Mouse (Mus musculus) forebrain, embryonic 16.5 days (tissue): Measurements from ENCODE around the gene Pcsk5. TPM values are rescaled to one million over a fixed set of nuclear protein-coding genes. Genes with fewer than 3 reads are reported as not detected.

Source experiments
- ATAC-seq: fragments of 200-750 bp; cut with Nextera tagmentation; 2 replicates; pipeline ENCODE4 v1.8.0; 2017; ENCODE audit warnings: mild to moderate bottlenecking, moderate library complexity
- H3K27ac ChIP-seq: fragments of 300-500 bp; sonication (generic); 2 replicates; pipeline ENCODE4 v1.5.1; 2014; ENCODE audit warnings: low read length, control low read depth
- H3K27me3 ChIP-seq: fragments of 300-500 bp; sonication (generic); replicated peaks from 2 replicates; pipeline ENCODE4 v1.6.1; 2014; ENCODE audit warnings: low read length; ENCODE audit not compliant: control insufficient read depth, insufficient read depth
- H3K36me3 ChIP-seq: fragments of 300-500 bp; sonication (generic); 2 replicates; pipeline ENCODE4 v1.6.1; 2014; ENCODE audit not compliant: control insufficient read depth, insufficient read depth
- H3K4me1 ChIP-seq: fragments of 300-500 bp; sonication (generic); replicated peaks from 2 replicates; pipeline ENCODE4 v1.6.1; 2014; ENCODE audit warnings: low read length; ENCODE audit not compliant: control insufficient read depth, insufficient read depth
- H3K4me2 ChIP-seq: fragments of 300-500 bp; sonication (generic); 2 replicates; pipeline ENCODE4 v1.6.1; 2014; ENCODE audit warnings: mild to moderate bottlenecking, low read length, control low read depth
- H3K4me3 ChIP-seq: fragments of 300-500 bp; sonication (generic); replicated peaks from 2 replicates; pipeline ENCODE4 v1.5.1; 2014; ENCODE audit warnings: mild to moderate bottlenecking, low read length, control low read depth
- H3K9ac ChIP-seq: fragments of 300-500 bp; sonication (generic); replicated peaks from 2 replicates; pipeline ENCODE4 v1.6.1; 2014; ENCODE audit warnings: low read depth, low read length, control low read depth
- H3K9me3 ChIP-seq: fragments of 300-500 bp; sonication (generic); 2 replicates; pipeline ENCODE4 v1.6.1; 2016; ENCODE audit warnings: low read length; ENCODE audit not compliant: control insufficient read depth
- WGBS: fragments of 180-500 bp; shearing (Covaris S2); extraction: QIAGEN DNeasy Blood & Tissue Kit; methylation state at CpG from one replicate; pipeline ENCODE4 v1.1.7; 2014; 5-methylcytosine and 5-hydroxymethylcytosine counted together
- polyA plus RNA-seq: library from polyadenylated mRNA; unstranded; fragments of >200 nt; fragmentation: Nextera tagmentation; extraction: Ambion mirVana; gene quantifications from 2 replicates; pipeline ENCODE4 v1.2.1, GENCODE M21; 2015

Gene Pcsk5
- polyA plus RNA-seq, 1 experiment from 2014 or later, result 7.9 TPM

DNA sequence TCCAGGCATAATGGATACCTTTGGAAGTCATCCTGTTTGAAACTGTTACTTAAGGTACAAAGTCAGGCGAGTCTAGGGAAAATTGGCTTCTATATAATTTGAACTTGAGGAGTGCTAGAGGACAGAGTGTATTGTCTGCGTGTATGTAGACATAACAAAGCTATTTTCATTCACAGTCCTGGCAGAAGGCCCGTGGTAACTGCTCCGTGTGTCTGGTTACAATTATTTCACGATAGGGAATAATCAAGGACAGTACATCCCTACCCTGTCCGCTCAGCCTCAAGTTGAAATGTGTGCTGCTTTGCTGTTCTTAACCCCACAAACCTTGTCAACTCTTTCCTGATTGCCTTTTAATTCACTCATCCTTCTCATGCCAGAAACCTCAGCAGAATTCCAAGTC lies 201.4 kb downstream of the Pcsk5 start:
- Histone ChIP-seq H3K27ac (no peak overlapping the region), H3K27me3 (no peaks in the 10 kb centered on the region), H3K9me3 (no peaks in the 10 kb centered on the region), H3K4me2 (no peak overlapping the region), H3K4me3 (no peak overlapping the region), H3K9ac (no peak overlapping the region), H3K4me1 (no peaks in the 10 kb centered on the region), H3K36me3 (no peaks in the 10 kb centered on the region)
- WGBS, result 74% methylated on average over 6 of the region's 6 CpGs
- ATAC-seq, result no peak

DNA sequence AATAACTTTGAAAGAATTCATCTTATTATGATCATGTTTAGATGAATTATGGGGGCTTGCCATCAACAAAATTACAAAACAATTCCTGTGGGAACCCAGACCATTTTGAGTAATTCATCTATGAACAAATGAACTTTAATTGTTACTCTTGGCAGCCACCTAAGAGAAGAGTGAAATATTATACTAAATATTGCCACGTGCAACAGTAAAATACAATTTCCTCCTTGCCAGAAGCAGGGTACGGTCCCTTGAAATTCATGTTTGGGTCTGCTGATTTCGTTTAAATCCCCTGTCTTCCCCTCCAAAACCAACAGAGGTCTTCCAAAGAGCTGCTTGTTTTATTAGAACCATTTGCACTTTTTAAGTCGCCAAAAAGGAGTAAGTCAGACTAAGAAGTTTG lies 221.8 kb downstream of the Pcsk5 start:
- Histone ChIP-seq H3K9ac (no peak overlapping the region), H3K4me3 (no peak overlapping the region), H3K27ac (no peak overlapping the region), H3K4me1 (no peaks in the 10 kb centered on the region), H3K9me3 (no peaks in the 10 kb centered on the region), H3K4me2 (no peak overlapping the region), H3K36me3 (no peaks in the 10 kb centered on the region), H3K27me3 (no peaks in the 10 kb centered on the region)
- no peak for ATAC-seq
- WGBS, result 87% methylated on average over 4 of the region's 4 CpGs

DNA sequence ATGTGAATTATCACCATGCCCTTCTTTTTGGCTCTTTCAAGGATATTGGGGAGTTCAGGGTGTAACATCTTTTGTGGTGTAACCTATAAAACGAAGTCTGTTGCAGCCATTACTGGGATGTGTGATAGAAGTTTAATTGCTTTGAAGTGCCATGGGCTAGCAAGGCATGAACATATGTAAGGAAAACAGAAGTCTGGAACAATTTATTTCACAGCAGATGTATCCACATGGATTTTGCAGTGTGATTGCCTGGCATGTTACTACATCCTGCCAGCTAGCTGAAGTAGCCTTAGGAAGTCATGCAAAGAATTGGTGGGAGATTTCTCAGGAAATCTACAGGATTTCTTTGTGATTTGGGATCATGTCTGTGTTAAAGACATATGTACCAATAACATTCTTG lies 230.9 kb downstream of the Pcsk5 start:
- H3K9ac ChIP-seq, result no peak overlapping the region
- WGBS, result 44% methylated on average over 1 of the region's 1 CpGs
- H3K4me2 ChIP-seq, result no peak overlapping the region
- H3K36me3 ChIP-seq, result no peaks in the 10 kb centered on the region
- H3K27ac ChIP-seq, result no peak overlapping the region
- H3K4me3 ChIP-seq, result no peak overlapping the region
- no peaks in the 10 kb centered on the region for H3K27me3 ChIP-seq
- no peaks in the 10 kb centered on the region for H3K9me3 ChIP-seq
- ATAC-seq, result 0 out of 2 replicates have a peak, but pooled peaks have one; percentile 49
- H3K4me1 ChIP-seq, result no peaks in the 10 kb centered on the region

DNA sequence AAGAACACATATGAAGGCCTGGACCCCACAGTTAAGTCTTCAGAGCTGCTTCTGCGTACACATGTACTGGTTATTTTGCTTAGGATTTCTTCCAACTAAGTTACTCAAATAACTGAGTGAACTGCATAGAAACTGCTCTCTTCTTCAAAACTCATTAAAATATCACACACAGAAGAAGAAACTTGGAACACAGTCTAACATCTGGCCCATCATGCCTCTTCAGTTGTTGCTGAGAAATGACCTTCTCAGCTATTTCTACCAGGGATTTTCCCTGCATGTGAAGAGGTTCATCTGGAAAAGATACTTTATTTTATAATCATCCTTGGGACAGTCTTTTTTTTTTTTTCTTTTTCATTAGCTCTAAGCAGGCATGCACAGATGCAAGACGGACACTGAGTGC lies 231.3 kb downstream of the Pcsk5 start:
- no peak overlapping the region for H3K9ac ChIP-seq
- no peak overlapping the region for H3K4me3 ChIP-seq
- H3K4me2 ChIP-seq, result no peak overlapping the region
- no peak overlapping the region for H3K27ac ChIP-seq
- no peaks in the 10 kb centered on the region for H3K36me3 ChIP-seq
- H3K27me3 ChIP-seq, result no peaks in the 10 kb centered on the region
- no peaks in the 10 kb centered on the region for H3K9me3 ChIP-seq
- ATAC-seq, result no peak
- no peaks in the 10 kb centered on the region for H3K4me1 ChIP-seq
- whole genome bisulfite sequencing, result 72% methylated on average over 2 of the region's 2 CpGs

DNA sequence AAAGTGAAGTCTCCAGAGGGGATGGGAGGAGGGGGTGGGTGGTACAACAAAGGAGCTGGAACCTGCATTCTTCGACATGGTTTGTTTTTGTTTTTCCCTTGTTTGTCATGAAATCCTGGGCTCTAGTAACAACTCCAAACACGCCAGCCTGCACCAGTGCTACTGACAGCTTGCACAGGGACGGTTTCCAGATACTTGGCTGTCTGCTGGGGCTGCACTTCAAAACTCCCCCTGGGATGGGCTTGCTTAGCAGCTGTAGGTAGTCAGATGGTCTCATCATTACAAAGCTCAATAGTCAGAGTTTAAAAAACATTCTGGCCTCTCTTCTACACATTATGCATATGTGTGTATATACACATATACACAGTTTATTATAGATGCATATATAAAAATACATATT lies 234.1 kb downstream of the Pcsk5 start:
- peak; percentile 85 for ATAC-seq
- WGBS, result 58% methylated on average over 3 of the region's 3 CpGs
- Histone ChIP-seq H3K9ac (no peak overlapping the region), H3K4me2 (no peak overlapping the region), H3K9me3 (no peaks in the 10 kb centered on the region), H3K4me1 (peaks cover 3% of the 10 kb centered on the region; the same call in 1 of the 2 replicates), H3K27ac (no peak overlapping the region), H3K4me3 (no peak overlapping the region), H3K27me3 (no peaks in the 10 kb centered on the region), H3K36me3 (no peaks in the 10 kb centered on the region)

DNA sequence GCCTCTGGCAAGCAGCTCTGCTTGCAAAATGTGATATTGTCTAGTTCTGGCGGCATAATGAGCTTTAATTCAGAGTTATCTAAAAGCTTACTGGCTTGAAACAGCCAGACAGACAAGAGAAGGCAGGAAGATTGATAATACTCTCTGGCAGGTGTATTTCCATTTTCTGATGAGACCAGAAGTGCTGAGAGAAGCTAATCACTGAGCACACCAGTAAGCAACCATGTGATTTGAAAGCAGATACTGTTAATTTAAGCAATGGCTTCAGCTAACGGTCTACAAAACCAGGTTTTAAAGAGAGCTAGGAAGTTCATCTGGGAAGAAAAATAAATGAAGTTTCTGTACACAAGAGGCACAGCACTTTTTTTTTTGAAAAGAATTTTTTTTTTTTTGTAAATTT lies 237.1 kb downstream of the Pcsk5 start:
- ATAC-seq, result peak; percentile 47

DNA sequence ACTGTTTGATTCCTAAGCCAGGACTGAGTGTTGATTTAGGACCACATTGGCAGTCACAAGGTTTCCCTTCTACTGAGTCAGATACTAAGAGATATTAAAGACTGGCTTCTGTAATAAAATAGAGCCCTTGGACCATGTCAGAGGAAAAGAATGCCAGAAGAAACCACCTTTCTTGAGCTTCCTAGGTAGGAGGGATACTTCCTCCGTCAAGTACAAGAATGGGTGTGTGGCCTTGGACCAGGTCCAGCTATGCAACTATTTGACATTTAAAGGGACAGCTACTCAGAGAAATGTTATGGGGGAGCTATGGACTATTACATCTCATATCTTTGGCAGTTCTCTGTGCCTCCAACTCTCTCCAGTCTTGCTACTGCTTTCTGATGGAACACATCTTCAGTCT lies 244.6 kb downstream of the Pcsk5 start:
- H3K27ac ChIP-seq, result no peak overlapping the region
- no peak overlapping the region for H3K9ac ChIP-seq
- H3K4me1 ChIP-seq, result peaks cover 3% of the 10 kb centered on the region; the same call in 1 of the 2 replicates
- WGBS, result 13% methylated on average over 1 of the region's 1 CpGs
- H3K36me3 ChIP-seq, result no peaks in the 10 kb centered on the region
- no peaks in the 10 kb centered on the region for H3K9me3 ChIP-seq
- H3K4me3 ChIP-seq, result no peak overlapping the region
- H3K4me2 ChIP-seq, result no peak overlapping the region
- no peak for ATAC-seq
- no peaks in the 10 kb centered on the region for H3K27me3 ChIP-seq

More for the DNA sequence above, 237.1 kb downstream of the Pcsk5 start:
- Histone ChIP-seq H3K36me3 (no peaks in the 10 kb centered on the region), H3K9ac (no peak overlapping the region), H3K27me3 (no peaks in the 10 kb centered on the region), H3K27ac (no peak overlapping the region), H3K4me2 (no peak overlapping the region), H3K4me3 (no peak overlapping the region), H3K4me1 (peaks cover 3% of the 10 kb centered on the region; the same call in 1 of the 2 replicates), H3K9me3 (no peaks in the 10 kb centered on the region)
- WGBS, result 42% methylated on average over 2 of the region's 2 CpGs

DNA sequence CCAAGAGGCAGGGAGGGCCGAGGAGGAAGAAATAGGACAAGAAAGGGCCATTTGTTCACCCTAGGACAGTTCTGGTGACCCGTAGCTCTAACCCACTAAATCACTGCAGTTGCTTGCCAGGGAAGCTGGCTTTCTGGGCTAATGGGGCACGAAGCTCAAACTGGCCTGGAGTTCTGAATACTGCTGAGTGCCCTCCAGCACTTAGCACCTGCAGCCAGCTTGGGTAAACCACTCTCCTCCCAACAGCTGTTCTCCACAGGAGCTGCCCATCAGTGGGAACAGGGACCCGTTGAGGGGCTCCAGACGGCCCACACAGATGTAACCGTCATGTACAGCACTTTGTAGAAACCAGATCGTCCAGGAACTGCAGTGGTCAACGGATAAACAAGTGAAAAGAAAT lies 246.1 kb downstream of the Pcsk5 start:
- H3K9me3 ChIP-seq, result no peaks in the 10 kb centered on the region
- ATAC-seq, result peak; percentile 87
- H3K27ac ChIP-seq, result no peak overlapping the region
- no peaks in the 10 kb centered on the region for H3K36me3 ChIP-seq
- no peaks in the 10 kb centered on the region for H3K27me3 ChIP-seq
- H3K9ac ChIP-seq, result no peak overlapping the region
- peaks cover 3% of the 10 kb centered on the region; the same call in 1 of the 2 replicates for H3K4me1 ChIP-seq
- no peak overlapping the region for H3K4me3 ChIP-seq
- H3K4me2 ChIP-seq, result no peak overlapping the region
- WGBS, result 45% methylated on average over 8 of the region's 8 CpGs

DNA sequence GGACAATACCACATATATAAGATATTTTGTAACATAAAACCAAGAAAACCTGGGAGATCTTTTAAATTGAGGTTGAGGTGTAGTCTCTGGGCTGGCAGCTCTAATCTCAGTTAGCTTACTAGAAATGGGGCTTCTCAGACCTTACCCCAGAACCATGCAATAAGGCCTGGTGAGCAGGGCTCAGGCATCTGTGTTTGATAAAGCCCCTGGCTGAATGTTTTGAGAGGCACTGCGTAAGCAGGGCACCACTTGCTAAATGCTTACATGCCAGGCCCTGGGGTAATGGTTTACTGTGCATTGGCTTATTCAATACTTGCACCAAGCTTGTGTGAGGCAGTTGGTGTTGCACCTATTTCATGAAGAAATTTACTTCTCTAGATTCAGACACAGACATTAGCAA lies 247.1 kb downstream of the Pcsk5 start:
- Histone ChIP-seq H3K4me2 (no peak overlapping the region), H3K4me1 (peaks cover 3% of the 10 kb centered on the region; the same call in 1 of the 2 replicates), H3K9me3 (no peaks in the 10 kb centered on the region), H3K36me3 (no peaks in the 10 kb centered on the region), H3K9ac (no peak overlapping the region), H3K27me3 (no peaks in the 10 kb centered on the region), H3K4me3 (no peak overlapping the region), H3K27ac (no peak overlapping the region)
- no peak for ATAC-seq
- WGBS, result 58% methylated on average over 1 of the region's 1 CpGs

DNA sequence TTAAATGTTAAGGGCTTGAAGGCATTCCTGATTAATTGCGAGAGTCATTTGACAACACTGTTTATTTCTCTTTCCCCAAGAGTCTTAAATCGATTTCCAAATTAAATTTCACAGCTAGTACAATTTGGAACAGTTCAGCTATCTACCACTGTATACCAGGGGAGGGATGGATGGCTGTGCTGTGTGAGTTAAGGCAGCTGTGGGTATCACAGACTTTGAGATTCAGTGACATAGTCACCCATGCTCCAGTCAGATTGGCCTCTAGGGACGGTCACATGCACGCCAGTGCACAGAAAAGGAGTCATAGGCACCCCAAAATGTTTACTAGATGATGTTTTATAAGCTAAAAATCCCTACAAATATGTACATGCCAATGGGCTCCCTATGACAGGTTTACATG lies 260.0 kb downstream of the Pcsk5 start:
- Histone ChIP-seq H3K27me3 (no peaks in the 10 kb centered on the region), H3K9me3 (no peaks in the 10 kb centered on the region), H3K9ac (no peak overlapping the region), H3K4me3 (no peak overlapping the region), H3K4me2 (no peak overlapping the region), H3K27ac (no peak overlapping the region), H3K36me3 (no peaks in the 10 kb centered on the region), H3K4me1 (no peaks in the 10 kb centered on the region)
- 91% methylated on average over 4 of the region's 4 CpGs for WGBS
- no peak for ATAC-seq
